Mouse (Mus musculus): ENCODE data around the gene Grid1.

Grid1 gene

GRCm38 (mm10) chr14:34819919-34820652, at the start of gene Grid1:
Gene Grid1 (plus strand): TSS chr14:34820108.
- no peak for DNase-seq

DNA sequence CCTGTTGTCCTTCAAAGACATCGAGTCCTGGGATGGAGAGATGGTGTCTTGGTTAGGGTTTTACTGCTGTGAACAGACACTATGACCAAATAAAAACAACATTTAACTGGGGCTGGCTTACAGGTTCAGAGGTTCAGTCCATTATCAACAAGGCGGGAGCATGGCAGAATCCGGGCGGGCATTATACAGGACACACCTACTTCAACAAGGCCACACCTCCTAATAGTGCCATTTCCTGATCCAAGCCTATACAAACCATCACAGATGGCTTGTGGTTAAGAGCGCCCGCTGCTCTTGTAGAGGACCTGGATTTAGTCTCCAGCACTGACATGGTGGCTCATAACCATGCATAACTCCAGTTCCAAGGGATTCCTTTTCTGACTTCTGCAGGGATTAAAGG, 49.4 kb upstream of the Grid1 start:
- DNase-seq = no peak

GRCm38 (mm10) chr14:34771601-34772000, 48.3 kb upstream of the Grid1 start:
- DNase-seq = no peak

GRCm38 (mm10) chr14:34772132-34772531, 47.8 kb upstream of the Grid1 start:
- no peak for DNase-seq

- no peak for DNase-seq
These were observed 46.2 kb upstream of the Grid1 start for GRCm38 (mm10) chr14:34773681-34774080.

DNA sequence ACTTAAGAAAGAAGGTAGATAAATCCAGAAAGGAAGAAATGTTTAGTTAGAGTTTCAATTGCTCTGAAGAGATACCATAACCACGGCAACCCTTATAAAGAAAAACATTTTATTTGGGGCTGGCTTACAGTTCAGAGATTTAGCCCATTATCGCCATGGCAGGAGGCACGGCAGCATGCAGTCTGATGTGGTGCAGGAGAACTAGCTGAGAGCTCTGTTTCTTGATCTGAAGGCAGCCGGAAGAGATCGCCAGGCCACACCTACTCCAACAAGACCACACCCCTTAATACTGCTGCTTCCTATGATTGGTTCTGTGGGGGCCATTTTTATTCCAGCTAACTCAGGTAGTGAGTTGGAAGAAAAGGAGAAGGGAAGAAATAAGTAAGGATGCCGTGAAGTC, 45.7 kb upstream of the Grid1 start:
- DNase-seq = no peak

- DNase-seq = no peak
These were observed 43.1 kb upstream of the Grid1 start for GRCm38 (mm10) chr14:34776719-34777385.

- peak in 1 of 2 experiments; percentile 58 for DNase-seq
These were observed 42.1 kb upstream of the Grid1 start for GRCm38 (mm10) chr14:34777810-34778209.

DNA sequence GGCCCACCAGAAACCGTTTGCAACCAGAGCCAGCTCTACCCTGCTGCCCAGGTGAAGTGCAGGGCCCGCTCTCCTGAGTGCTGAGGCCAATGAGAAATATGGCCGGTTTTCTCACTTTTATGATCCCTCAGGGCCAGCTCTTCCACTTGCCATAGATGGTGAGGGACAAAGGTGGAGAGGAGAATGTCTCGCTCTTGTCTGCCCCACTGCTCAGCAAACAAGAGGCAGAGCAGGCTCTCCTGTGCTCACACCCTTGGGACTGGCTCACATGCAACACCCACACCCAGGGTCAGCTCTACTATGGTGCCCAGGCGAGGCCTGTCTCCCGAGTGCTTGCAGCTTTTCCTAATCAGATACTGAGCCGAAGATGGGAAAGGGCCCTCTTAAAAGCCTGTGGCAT, 41.1 kb upstream of the Grid1 start:
- DNase-seq = no peak

DNA sequence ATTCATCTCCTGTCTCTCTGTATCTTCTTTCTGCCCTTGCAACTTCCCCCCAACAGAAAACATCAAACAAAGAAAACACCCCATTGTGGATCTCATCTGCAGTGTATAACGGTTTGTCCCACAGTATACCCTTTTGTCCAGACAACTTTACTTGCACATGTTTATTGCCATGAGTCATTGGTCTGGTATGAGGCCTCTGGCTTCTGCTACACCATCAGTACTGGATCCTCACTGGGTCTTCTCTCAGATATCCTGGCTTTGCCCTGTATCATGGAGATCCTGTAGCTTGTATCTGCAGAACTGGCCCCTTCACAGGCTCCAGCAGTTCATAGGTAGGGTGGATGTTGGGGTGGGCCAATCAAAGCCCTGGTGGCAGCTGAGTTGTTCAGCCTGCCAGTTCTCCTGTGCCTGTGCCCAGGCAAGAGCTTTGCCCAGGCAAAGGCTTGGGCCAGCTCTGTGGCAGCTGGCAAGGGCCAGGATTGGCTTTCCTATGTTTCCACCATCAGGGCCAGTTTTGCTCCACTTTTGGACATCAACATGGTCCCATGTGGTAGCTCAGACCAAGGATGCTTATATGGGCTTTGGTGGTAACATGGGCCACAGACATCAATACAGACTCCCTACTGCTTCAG, 26.4 kb upstream of the Grid1 start:
- DNase-seq = no peak

DNA sequence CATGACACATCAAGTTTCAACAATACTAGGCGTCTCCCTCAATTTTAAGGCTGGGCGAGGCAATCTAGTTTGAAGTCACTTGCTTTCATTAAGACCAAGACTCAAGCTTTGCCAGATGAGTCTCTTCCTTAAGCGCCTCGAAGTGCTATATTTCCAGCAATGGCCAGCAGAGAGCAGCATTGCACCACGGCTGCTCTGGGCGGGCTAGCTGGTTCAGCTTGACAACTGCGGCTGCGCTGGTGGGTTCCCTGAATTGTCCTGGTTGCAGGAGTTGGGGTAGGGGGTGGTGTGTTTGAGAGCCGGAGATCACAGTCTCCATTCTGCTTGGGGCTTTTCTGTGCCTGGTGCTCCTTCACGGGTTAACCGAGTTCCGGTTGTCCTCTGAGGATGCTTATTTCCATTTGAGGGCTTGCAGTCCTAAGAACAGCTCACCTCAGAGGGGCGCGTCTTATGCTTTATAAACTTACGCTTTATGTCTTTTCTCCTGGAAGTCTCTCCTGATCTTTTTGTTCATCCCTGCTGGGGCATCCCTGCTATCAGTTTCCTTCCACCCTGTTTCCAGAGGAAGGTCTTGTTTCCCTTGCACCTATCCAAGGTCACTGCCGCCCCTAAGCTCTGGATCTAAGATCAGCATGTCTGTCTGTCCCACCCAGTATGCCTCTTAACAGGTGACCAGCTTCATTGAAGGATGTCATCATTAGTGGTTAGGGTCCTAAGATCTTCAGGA, 9.0 kb upstream of the Grid1 start:
- DNase-seq = peak; percentile 68 to 77

GRCm38 (mm10) chr14:34811490-34811808, 8.5 kb upstream of the Grid1 start:
- no peak for DNase-seq

DNA sequence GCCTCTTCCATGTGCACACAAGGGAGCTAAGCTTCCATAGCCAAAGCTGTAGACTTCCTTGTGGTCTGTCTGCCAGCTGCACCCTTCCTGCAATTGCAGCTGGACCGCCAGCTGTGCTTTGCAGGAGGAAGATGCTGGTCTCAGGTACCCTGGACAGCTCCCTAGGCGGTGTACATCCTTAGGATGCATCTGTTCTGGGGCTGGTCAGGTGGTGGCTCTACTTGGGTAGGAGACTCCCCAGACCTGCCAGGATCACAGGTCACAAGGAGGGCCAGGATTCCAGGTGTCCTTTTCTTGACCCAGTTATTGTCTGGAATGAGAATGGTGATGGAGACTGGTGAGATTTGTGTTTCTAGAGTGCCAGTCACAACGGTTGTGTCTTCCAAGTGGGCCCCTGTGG, 3.6 kb upstream of the Grid1 start:
- DNase-seq = peak in 1 of 2 experiments; percentile 43

DNA sequence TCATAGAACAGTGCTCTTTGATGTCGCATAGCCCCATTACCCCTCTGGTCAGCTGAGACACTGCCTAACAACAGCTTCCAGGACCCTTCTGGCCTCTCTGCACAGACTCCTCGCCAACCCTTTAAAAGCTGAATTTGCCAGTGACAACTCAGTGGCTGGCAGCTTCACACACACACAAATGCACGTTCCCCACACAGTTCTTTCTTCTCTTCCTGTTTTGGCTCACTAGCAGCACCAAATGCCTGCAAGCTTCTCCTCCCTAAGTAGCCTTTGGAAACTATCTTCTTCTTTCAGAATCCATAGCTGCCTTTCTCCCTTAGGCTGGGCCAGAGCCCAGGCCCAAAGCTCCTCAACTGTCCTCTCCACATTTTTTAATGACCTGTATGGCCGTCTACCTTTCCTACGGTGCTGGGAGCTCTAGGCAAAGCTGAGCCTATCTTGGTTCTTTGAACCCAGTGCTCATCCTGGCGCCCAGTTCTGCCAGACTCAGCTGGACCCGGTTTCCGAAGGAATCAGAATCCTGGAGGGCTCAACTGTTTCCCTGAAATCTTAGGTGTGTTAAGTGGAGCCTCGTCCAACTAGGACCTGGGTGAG, 1.4 kb upstream of the Grid1 start:
- DNase-seq = no peak

GRCm38 (mm10) chr14:34819121-34819918, 588 bp upstream of the Grid1 start:
- DNase-seq = no peak

GRCm38 (mm10) chr14:34820653-34821005, 721 bp downstream of the Grid1 start:
- no peak for DNase-seq

DNA sequence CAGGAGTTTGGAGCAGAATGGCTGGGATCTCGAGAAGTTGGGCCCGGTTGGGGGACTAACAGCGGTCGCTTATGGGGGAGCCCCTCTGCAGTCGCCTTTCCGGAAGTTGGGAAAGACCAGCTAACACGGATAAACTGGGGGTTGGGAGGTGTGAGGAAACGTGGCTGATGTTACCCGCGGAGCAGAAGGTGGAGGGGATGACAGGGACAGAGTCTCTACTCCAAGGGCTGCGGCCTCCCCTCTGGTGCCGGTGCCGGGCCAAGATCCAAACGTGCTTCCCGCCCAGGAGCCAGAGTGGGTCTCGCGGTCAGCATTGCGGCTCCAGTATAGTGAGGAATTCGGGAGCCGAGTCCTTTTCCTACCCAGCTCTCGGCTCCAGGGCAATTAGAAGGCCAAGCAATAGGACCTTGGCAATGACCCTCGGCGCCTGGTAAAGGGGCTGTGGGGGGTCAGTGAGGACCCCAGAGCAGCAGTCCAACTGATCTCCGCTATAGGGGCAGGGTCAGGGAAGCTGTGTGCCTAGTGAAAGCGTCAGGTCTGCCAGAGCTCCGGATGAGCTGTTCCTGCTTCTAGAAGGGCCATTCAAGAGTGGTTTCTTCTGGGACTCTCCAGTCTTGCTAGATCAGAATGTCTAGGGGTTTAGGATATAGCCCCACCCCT, 1.4 kb downstream of the Grid1 start:
- no peak for DNase-seq

DNA sequence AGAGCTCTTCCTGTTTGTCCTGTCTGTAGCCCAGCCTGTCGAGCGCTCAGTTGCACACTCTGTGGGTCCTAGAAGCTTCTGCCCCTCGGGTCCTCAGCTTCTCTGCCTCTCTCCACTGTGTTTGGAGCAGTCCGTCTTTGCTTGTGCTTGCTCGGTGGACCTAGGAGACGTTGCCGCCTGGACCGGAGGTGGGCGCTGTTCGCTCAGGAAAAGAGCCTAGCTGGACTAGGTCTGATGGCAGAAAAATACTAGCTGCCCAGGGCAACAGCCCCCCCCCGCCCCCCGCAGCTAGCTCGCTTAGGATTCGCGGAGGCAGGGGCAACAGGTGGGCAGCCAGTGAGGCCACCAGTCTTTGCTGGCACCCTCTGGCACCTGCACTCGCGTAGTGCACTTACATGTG, 3.2 kb downstream of the Grid1 start:
- peak; percentile 64 to 66 for DNase-seq

- DNase-seq = no peak
These were observed 4.3 kb downstream of the Grid1 start for GRCm38 (mm10) chr14:34824186-34824585.

GRCm38 (mm10) chr14:34825902-34826301, 6.0 kb downstream of the Grid1 start:
- peak; percentile 63 to 73 for DNase-seq

DNA sequence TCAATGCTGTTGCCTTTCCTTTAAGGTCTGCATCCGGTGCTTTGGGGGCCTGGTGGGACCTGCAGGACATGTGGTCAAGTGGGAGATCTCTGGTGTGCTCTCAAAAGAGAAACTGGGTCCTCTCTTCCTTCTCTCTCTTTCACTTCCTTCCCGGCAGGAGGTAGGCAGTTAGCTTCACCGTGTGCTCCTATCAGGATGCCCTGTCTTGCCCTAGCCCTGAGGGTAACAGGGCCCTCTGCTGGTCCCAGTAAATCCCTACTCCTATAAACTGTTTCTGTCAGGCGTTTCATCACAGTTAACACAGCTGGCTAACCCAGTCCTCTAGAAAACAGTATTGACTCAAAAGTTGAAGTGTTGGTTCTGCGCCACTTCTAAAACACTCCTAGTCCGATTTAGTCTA, 9.9 kb downstream of the Grid1 start:
- no peak for DNase-seq

DNA sequence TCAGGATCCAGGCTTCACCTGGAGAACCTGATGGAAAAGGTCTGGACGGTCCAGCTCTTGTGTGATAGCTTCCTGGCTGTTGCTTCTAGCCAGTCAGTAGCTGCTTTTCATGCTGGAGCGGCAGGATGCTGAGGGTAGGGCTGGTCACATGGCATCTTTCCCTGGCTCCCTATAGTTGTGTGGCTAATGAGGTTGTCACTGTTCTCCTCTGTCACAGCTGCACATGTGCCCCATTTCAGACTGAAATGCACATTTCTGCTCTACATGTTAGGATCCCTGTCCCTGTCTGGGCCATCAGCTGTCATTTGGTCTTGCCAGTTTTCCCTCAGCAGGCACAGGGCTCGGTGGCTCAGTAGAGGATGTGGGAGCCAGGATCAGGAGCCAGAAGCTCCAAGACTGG, 17.2 kb downstream of the Grid1 start:
- DNase-seq = no peak
